Mouse (Mus musculus): ENCODE results near the gene Kcnh4. TPM values are rescaled to one million over a fixed set of nuclear protein-coding genes. Genes with fewer than 3 reads are reported as not detected.

Gene Kcnh4
- polyA plus RNA-seq, 1 experiment from 2014 or later, result not detected

DNA sequence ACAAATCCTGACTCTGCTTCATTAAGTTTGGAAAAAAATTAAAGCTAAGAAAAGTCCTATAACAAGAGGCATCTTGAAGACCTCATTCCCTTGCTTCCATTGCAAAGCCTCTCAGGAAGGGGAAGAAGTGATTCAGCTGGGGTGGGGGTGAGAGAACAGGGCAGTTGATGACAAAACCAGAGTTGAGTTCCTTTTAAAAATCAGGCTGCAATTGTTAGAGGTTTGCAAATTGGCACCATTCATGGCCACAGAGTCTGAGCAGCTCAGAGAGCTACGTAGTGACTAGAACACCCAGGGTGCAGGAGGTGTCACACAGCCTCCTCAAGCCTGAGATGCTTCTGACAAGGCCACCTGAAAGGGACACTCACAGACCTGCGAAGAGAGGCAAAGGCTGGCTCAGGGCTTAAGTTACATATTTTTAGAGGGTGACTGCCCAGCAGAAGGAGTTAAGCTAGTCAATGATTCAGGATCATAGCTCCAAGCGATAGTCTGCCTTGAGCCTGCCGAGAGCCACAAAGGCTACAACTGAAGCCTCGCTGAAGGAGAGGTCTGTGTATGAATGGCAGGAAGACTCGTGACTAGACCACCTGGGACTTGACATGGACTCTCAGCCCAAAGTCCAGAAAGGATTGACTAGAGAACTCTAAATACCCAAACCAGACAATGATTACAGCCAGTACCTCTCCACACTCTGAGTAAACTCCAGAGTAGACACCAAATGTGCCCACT lies 29.1 kb downstream of the Kcnh4 start:
- ATAC-seq (ENCODE audit: low read depth), result no peak

DNA sequence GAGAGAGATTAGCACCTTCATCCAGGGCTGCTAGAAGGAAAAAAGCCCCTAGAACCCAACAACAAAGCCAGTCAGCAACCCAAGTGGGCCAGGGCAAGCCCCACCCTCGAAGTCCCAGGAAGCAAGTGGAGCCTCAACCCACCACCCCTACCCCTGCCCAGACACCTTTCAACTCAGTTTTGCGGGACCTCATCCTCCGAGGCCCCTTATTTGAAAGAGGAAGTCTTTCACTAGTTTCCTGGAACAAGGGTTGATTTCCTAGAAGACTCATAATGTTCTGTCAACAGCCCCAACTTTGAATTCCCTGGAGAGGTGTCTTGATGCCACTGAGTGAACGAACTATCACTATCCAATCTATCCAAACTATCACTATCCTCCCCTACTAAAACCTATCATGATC lies 29.8 kb downstream of the Kcnh4 start:
- no peak overlapping the region for H3K4me3 ChIP-seq (ENCODE audit: low read depth, low read length)
- H3K9ac ChIP-seq (ENCODE audit: low read depth, low read length), result no peak overlapping the region
- WGBS (ENCODE audit: insufficient replicate concordance), result 41% methylated on average over 4 of the region's 4 CpGs
- no peak for ATAC-seq (ENCODE audit: low read depth)
- H3K9me3 ChIP-seq (replicated peaks; ENCODE audit: control insufficient read depth, low read length), result no peaks in the 10 kb centered on the region
- H3K27ac ChIP-seq (ENCODE audit: low read length), result no peak overlapping the region
- H3K36me3 ChIP-seq (ENCODE audit: control insufficient read depth, insufficient read depth), result peaks cover 13% of the 10 kb centered on the region
- no peaks in the 10 kb centered on the region for H3K27me3 ChIP-seq (ENCODE audit: control insufficient read depth, insufficient read depth, low read depth, low read length)
- H3K4me2 ChIP-seq (ENCODE audit: low read depth, low read length), result no peak overlapping the region
- peaks cover 23% of the 10 kb centered on the region for H3K4me1 ChIP-seq (ENCODE audit: control insufficient read depth, low read depth, low read length)

More for the DNA sequence above, 29.1 kb downstream of the Kcnh4 start:
- Histone ChIP-seq H3K27ac (ENCODE audit: low read length) (no peak overlapping the region), H3K9me3 (replicated peaks; ENCODE audit: control insufficient read depth, low read length) (no peaks in the 10 kb centered on the region), H3K27me3 (ENCODE audit: control insufficient read depth, insufficient read depth, low read depth, low read length) (no peaks in the 10 kb centered on the region), H3K4me2 (ENCODE audit: low read depth, low read length) (no peak overlapping the region), H3K4me1 (ENCODE audit: control insufficient read depth, low read depth, low read length) (peaks cover 25% of the 10 kb centered on the region), H3K36me3 (ENCODE audit: control insufficient read depth, insufficient read depth) (peaks cover 13% of the 10 kb centered on the region), H3K4me3 (ENCODE audit: low read depth, low read length) (no peak overlapping the region), H3K9ac (ENCODE audit: low read depth, low read length) (no peak overlapping the region)
- WGBS (ENCODE audit: insufficient replicate concordance), result 78% methylated on average over 6 of the region's 6 CpGs

DNA sequence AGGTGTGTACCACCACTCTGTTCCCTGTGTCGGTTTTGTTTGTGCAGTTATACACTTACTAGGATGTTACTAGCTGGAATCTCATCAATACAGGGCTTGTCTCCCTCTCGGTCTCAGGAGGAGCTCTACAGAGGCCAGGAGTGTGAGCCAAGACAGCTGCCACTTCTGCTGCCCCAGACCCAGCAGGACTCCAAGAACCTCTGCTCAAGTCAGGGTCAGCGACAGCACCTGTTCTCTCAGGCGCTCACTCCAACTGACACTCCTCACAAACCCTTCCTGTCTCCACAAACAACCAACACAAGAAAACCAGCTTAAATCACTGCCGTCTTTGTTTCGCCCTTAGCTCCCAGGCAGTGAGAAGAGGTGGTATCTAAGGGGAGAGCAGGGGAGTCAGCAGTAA lies 31.1 kb downstream of the Kcnh4 start:
- Histone ChIP-seq H3K36me3 (ENCODE audit: control insufficient read depth, insufficient read depth) (peaks cover 13% of the 10 kb centered on the region), H3K27ac (ENCODE audit: low read length) (no peak overlapping the region), H3K9ac (ENCODE audit: low read depth, low read length) (no peak overlapping the region), H3K4me2 (ENCODE audit: low read depth, low read length) (no peak overlapping the region), H3K4me3 (ENCODE audit: low read depth, low read length) (no peak overlapping the region), H3K4me1 (ENCODE audit: control insufficient read depth, low read depth, low read length) (peaks cover 24% of the 10 kb centered on the region), H3K27me3 (ENCODE audit: control insufficient read depth, insufficient read depth, low read depth, low read length) (no peaks in the 10 kb centered on the region), H3K9me3 (replicated peaks; ENCODE audit: control insufficient read depth, low read length) (no peaks in the 10 kb centered on the region)
- WGBS (ENCODE audit: insufficient replicate concordance), result 85% methylated on average over 6 of the region's 6 CpGs
- no peak for ATAC-seq (ENCODE audit: low read depth)

DNA sequence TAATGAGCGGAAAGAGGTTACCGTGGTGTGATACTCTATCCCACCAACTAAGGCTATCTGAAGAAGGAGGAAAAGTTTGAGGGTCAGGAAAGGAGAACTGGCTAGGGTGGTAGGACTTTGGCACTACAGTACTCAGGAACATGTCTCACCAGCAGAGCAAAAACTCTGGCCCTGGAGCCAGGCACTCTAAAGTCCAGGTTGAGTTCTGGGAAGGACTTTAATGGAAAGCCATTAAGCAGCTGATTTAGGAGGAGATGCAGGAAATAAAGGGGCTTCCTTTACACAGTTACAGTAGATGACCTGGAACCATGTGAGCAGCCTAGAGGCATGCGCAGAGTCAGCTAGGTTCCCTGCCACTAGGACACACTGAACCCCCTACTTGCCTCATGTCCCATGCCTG lies 32.5 kb downstream of the Kcnh4 start:
- Histone ChIP-seq H3K9me3 (replicated peaks; ENCODE audit: control insufficient read depth, low read length) (no peaks in the 10 kb centered on the region), H3K4me1 (ENCODE audit: control insufficient read depth, low read depth, low read length) (peaks cover 27% of the 10 kb centered on the region), H3K27ac (ENCODE audit: low read length) (0 out of 2 replicates have a peak overlapping the region, but pooled peaks have one; percentile 22), H3K27me3 (ENCODE audit: control insufficient read depth, insufficient read depth, low read depth, low read length) (no peaks in the 10 kb centered on the region), H3K9ac (ENCODE audit: low read depth, low read length) (no peak overlapping the region), H3K4me3 (ENCODE audit: low read depth, low read length) (no peak overlapping the region), H3K36me3 (ENCODE audit: control insufficient read depth, insufficient read depth) (peaks cover 4% of the 10 kb centered on the region), H3K4me2 (ENCODE audit: low read depth, low read length) (no peak overlapping the region)
- 0 out of 2 replicates have a peak, but pooled peaks have one; percentile 25 for ATAC-seq (ENCODE audit: low read depth)
- WGBS (ENCODE audit: insufficient replicate concordance), result 91% methylated on average over 3 of the region's 3 CpGs

DNA sequence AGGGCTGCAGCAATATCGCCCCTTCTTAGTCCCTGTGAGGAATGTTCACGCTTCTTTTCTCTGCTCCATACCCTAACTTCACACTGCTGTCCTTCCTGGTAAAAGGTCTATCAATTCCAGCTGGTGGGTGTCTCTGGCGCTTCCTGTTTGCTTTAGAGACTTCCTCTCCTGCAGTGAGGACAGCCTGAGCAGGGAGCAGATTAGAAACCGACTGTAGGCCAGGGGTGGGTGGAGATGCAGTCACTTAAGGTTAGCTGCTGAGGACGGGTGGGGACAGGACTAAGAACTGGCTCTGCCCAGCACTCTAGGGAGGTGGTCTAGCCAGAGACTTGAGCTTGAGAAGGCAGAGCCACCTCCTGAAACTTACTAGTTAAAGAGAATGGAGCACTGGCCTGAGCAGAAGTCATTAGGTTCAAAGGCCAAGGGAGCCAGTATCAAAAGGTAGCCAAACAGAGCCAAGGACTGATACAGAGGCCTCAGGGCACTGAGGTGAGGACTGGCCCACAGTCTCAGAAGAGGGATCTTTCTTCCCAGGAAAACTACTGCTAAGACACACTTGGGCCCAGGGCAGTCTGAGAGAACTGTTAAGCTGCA lies 34.7 kb downstream of the Kcnh4 start:
- Histone ChIP-seq H3K36me3 (ENCODE audit: control insufficient read depth, insufficient read depth) (peaks cover 4% of the 10 kb centered on the region), H3K27me3 (ENCODE audit: control insufficient read depth, insufficient read depth, low read depth, low read length) (no peaks in the 10 kb centered on the region), H3K9ac (ENCODE audit: low read depth, low read length) (no peak overlapping the region), H3K27ac (ENCODE audit: low read length) (peak overlapping the region; percentile 56), H3K4me2 (ENCODE audit: low read depth, low read length) (no peak overlapping the region), H3K9me3 (replicated peaks; ENCODE audit: control insufficient read depth, low read length) (no peaks in the 10 kb centered on the region), H3K4me1 (ENCODE audit: control insufficient read depth, low read depth, low read length) (peaks cover 39% of the 10 kb centered on the region), H3K4me3 (ENCODE audit: low read depth, low read length) (no peak overlapping the region)
- ATAC-seq (ENCODE audit: low read depth), result peak; percentile 41
- 18% methylated on average over 5 of the region's 5 CpGs for WGBS (ENCODE audit: insufficient replicate concordance)

DNA sequence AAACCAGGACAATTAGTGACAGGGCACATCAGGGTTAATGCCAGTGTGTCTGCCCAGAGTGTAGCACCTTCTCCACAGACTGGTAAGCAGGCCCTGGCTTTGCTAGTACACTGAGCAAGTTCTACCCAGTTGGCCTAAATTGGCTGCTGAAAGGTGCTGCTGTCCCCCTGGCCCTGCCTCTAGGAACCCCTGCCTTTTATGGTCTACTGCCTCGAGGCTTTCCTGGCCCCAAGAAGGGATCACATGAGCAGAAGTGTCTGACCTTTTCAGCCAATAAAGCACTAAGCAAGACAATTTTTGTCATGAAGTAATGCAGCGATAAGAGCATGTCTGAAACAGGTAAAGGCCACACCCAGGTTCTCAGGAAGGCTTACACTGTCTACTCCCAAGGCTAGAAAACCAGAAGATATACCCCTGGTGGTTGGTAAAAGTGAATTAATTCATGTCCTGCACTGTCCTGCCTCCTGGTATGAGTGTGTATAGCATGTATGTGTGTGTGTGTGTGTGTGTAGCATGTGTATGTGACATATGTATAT lies 37.2 kb downstream of the Kcnh4 start:
- Histone ChIP-seq H3K27ac (ENCODE audit: low read length) (peak overlapping the region; percentile 51), H3K9ac (ENCODE audit: low read depth, low read length) (no peak overlapping the region; the same call in 1 of the 2 replicates)

DNA sequence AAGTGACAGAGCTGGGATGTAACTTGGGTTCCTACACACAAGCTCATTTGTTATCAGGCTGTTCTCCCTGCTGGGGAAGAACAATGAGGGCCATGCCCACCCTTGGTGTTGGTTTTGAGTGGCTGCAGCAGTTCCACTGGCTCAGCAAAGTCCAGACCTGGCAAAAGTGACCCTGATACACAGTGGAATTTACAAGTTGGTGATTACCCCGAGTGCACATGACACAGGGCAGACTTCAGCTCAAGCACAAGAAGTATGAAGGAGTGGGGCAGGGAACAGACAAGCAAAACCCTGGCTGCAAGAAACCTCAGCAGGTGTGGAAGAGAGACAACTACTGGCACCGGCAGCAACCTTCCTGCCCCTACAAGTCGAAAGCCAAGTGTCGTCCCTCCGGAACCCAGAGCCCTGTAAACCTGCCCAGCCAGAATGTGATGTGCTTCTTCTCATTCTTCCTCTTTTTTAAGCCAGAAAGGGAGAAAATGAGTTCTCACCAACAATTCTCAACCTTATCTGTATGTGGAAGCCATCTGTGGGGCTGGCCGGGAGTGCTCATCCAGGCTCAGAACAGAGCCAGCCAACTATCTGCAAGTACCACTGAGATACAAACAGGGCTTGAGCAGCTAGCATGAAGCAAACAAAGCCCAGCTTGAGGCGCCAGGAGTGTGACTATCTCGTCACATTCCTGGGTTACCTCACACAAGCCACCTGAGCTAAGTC lies 37.8 kb downstream of the Kcnh4 start:
- peaks cover 26% of the 10 kb centered on the region for H3K36me3 ChIP-seq (ENCODE audit: control insufficient read depth, insufficient read depth)
- H3K9ac ChIP-seq (ENCODE audit: low read depth, low read length), result peak overlapping the region; percentile 14; the same call in 1 of the 2 replicates
- peak overlapping the region; percentile 1; the same call in 1 of the 2 replicates for H3K4me2 ChIP-seq (ENCODE audit: low read depth, low read length)
- 13% methylated on average over 8 of the region's 8 CpGs for WGBS (ENCODE audit: insufficient replicate concordance)
- H3K9me3 ChIP-seq (replicated peaks; ENCODE audit: control insufficient read depth, low read length), result no peaks in the 10 kb centered on the region
- H3K4me3 ChIP-seq (ENCODE audit: low read depth, low read length), result no peak overlapping the region
- H3K27me3 ChIP-seq (ENCODE audit: control insufficient read depth, insufficient read depth, low read depth, low read length), result no peaks in the 10 kb centered on the region
- peak; percentile 25; the same call in 1 of the 2 replicates for ATAC-seq (ENCODE audit: low read depth)
- H3K27ac ChIP-seq (ENCODE audit: low read length), result peak overlapping the region; percentile 51
- peaks cover 39% of the 10 kb centered on the region for H3K4me1 ChIP-seq (ENCODE audit: control insufficient read depth, low read depth, low read length)

More for the DNA sequence above, 37.2 kb downstream of the Kcnh4 start:
- Histone ChIP-seq H3K9me3 (replicated peaks; ENCODE audit: control insufficient read depth, low read length) (no peaks in the 10 kb centered on the region), H3K4me3 (ENCODE audit: low read depth, low read length) (no peak overlapping the region), H3K27me3 (ENCODE audit: control insufficient read depth, insufficient read depth, low read depth, low read length) (no peaks in the 10 kb centered on the region), H3K4me2 (ENCODE audit: low read depth, low read length) (peak overlapping the region; percentile 1; the same call in 1 of the 2 replicates), H3K36me3 (ENCODE audit: control insufficient read depth, insufficient read depth) (peaks cover 20% of the 10 kb centered on the region), H3K4me1 (ENCODE audit: control insufficient read depth, low read depth, low read length) (peaks cover 39% of the 10 kb centered on the region)
- 36% methylated on average over 2 of the region's 2 CpGs for WGBS (ENCODE audit: insufficient replicate concordance)
- ATAC-seq (ENCODE audit: low read depth), result no peak

DNA sequence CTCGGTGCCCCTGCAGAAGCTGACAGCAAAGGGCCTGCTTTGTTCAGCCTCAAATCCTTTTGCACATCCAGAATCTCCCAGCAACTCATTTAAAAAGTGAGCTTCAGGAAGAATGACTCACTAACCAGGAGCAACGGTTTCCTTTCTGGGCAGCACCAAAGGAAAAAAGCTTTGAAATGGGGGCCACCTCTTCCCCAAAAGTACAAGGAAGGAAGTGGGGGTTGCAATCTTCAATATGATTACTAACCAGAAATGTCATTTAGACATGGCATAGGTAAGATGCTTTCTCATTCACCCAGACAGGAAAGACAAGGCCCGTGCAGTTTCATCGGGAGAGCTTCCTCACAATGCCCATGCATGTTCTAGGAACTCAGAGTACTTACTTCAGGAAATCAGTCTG lies 38.5 kb downstream of the Kcnh4 start:
- Histone ChIP-seq H3K27me3 (ENCODE audit: control insufficient read depth, insufficient read depth, low read depth, low read length) (no peaks in the 10 kb centered on the region), H3K4me3 (ENCODE audit: low read depth, low read length) (no peak overlapping the region), H3K36me3 (ENCODE audit: control insufficient read depth, insufficient read depth) (peaks cover 33% of the 10 kb centered on the region), H3K4me1 (ENCODE audit: control insufficient read depth, low read depth, low read length) (peaks cover 39% of the 10 kb centered on the region), H3K9ac (ENCODE audit: low read depth, low read length) (no peak overlapping the region), H3K9me3 (replicated peaks; ENCODE audit: control insufficient read depth, low read length) (no peaks in the 10 kb centered on the region), H3K4me2 (ENCODE audit: low read depth, low read length) (no peak overlapping the region), H3K27ac (ENCODE audit: low read length) (peak overlapping the region; percentile 56)
- no peak for ATAC-seq (ENCODE audit: low read depth)
- WGBS (ENCODE audit: insufficient replicate concordance), result 17% methylated on average over 4 of the region's 4 CpGs

Data from liver, embryonic 16.5 days (tissue).